In genomic region chr12:32086874-32087273, GRCm38 (mm10) we compare ENCODE assay signal across 1 mouse cellular context.
TF ChIP-seq lines count a peak whose summit lies in the region.

No protein-coding gene starts in this region.

TF ChIP-seq in MEL, 35 proteins besides CTCF, POLR2A, EP300 and RAD21:
- TF ChIP-seq MEF2A (IDR thresholded peaks at IDR 0.05; ENCODE audit: extremely low read depth, insufficient replicate concordance, low read depth, low read length, poor library complexity, severe bottlenecking): no peak
- TF ChIP-seq ZKSCAN1 (IDR thresholded peaks at IDR 0.05; ENCODE audit: low read depth, low read length): no peak
- no peak for TF ChIP-seq MAZ (IDR thresholded peaks at IDR 0.05; ENCODE audit: low read depth, low read length)
- TF ChIP-seq NRF1 (IDR thresholded peaks at IDR 0.05; ENCODE audit: insufficient read depth, low read depth, low read length, poor library complexity, severe bottlenecking): no peak
- no peak for TF ChIP-seq HCFC1 (IDR thresholded peaks at IDR 0.05; ENCODE audit: low read depth, low read length)
- TF ChIP-seq ZC3H11A (IDR thresholded peaks at IDR 0.05; ENCODE audit: low read depth, low read length): no peak
- peak; percentile 8; the same call in 1 of the 2 replicates for TF ChIP-seq TAL1 (IDR thresholded peaks at IDR 0.05; ENCODE audit: low read length)
